Mouse (Mus musculus) kidney, adult 2 months (tissue): Measurements from ENCODE around the gene Snd1.

Experiments used
- CTCF ChIP-seq: fragments of 200-500 bp; conservative IDR thresholded peaks from 2 replicates; pipeline ENCODE4 v1.5.1; 2011; ENCODE audit warnings: low read depth, mild to moderate bottlenecking, control low read depth, low read length, moderate library complexity, mixed read lengths; ENCODE audit not compliant: insufficient read depth, insufficient read length
- POLR2A ChIP-seq: fragments of 200-500 bp; IDR thresholded peaks from one replicate; pipeline ENCODE4 v1.6.1; 2011; ENCODE audit warnings: low read depth, low read length, control low read depth

- no peak for TF ChIP-seq POLR2A
- TF ChIP-seq CTCF, result no peak
Measured at GRCm38 (mm10) chr6:28895004-28895515, 420.1 kb downstream of the Snd1 start.
